Mouse (Mus musculus) hindbrain, embryonic 12.5 days (tissue): ENCODE measurements around the gene Mcur1. TPM values are rescaled to one million over a fixed set of nuclear protein-coding genes. Genes with fewer than 3 reads are reported as not detected.

ENCODE experiments used
- ATAC-seq: fragments of 200-750 bp; cut with Nextera tagmentation; 2 replicates; pipeline ENCODE4 v1.8.0; 2017; ENCODE audit warnings: moderate TSS enrichment; ENCODE audit not compliant: low FRiP score
- H3K27ac ChIP-seq: fragments of 300-500 bp; sonication (generic); 2 replicates; pipeline ENCODE4 v1.5.1; 2016; ENCODE audit warnings: mild to moderate bottlenecking
- H3K27me3 ChIP-seq: fragments of 300-500 bp; sonication (generic); 2 replicates; pipeline ENCODE4 v1.6.1; 2016; ENCODE audit warnings: mild to moderate bottlenecking
- H3K36me3 ChIP-seq: fragments of 300-500 bp; sonication (generic); 2 replicates; pipeline ENCODE4 v1.6.1; 2016; ENCODE audit warnings: mild to moderate bottlenecking
- H3K4me1 ChIP-seq: fragments of 300-500 bp; sonication (generic); 2 replicates; pipeline ENCODE4 v1.6.1; 2016
- H3K4me2 ChIP-seq: fragments of 300-500 bp; sonication (generic); replicated peaks from 2 replicates; pipeline ENCODE4 v1.6.1; 2016; ENCODE audit warnings: mild to moderate bottlenecking
- H3K4me3 ChIP-seq: fragments of 300-500 bp; sonication (generic); 2 replicates; pipeline ENCODE4 v1.5.1; 2016; ENCODE audit warnings: mild to moderate bottlenecking
- H3K9ac ChIP-seq: fragments of 300-500 bp; sonication (generic); 2 replicates; pipeline ENCODE4 v1.6.1; 2016; ENCODE audit warnings: mild to moderate bottlenecking, moderate library complexity
- H3K9me3 ChIP-seq: fragments of 300-500 bp; sonication (generic); replicated peaks from 2 replicates; pipeline ENCODE4 v1.6.1; 2016; ENCODE audit warnings: mild to moderate bottlenecking
- WGBS: fragments of 180-500 bp; shearing (Covaris S2); methylation state at CpG from one replicate; pipeline ENCODE4 v1.1.7; 2016; 5-methylcytosine and 5-hydroxymethylcytosine counted together
- polyA plus RNA-seq: library from polyadenylated mRNA; unstranded; fragments of >200 nt; fragmentation: Nextera tagmentation; extraction: Ambion mirVana; gene quantifications from 2 replicates; pipeline ENCODE4 v1.2.1, GENCODE M21; 2016

Gene Mcur1
- polyA plus RNA-seq, 1 experiment from 2014 or later = 12.4 TPM

GRCm38 (mm10) chr13:43582961-43583360 is 23.0 kb upstream of the Mcur1 start:
- Histone ChIP-seq H3K4me1 (0 out of 2 replicates have a peak, but pooled peaks cover 3% of the 10 kb centered on the region), H3K4me2 (peak overlapping the region; percentile 36), H3K4me3 (no peak overlapping the region), H3K27ac (no peak overlapping the region), H3K27me3 (no peaks in the 10 kb centered on the region), H3K9ac (no peak overlapping the region), H3K9me3 (no peaks in the 10 kb centered on the region), H3K36me3 (no peaks in the 10 kb centered on the region)
- 45% methylated on average over 16 of the region's 16 CpGs for WGBS
- ATAC-seq = no peak

- no peaks in the 10 kb centered on the region for H3K27me3 ChIP-seq
- H3K4me3 ChIP-seq = no peak overlapping the region
- ATAC-seq = no peak
- H3K9ac ChIP-seq = no peak overlapping the region
- no peaks in the 10 kb centered on the region for H3K9me3 ChIP-seq
- H3K4me1 ChIP-seq = 0 out of 2 replicates have a peak, but pooled peaks cover 3% of the 10 kb centered on the region
- 94% methylated on average over 5 of the region's 5 CpGs for WGBS
- no peak overlapping the region for H3K4me2 ChIP-seq
- no peaks in the 10 kb centered on the region for H3K36me3 ChIP-seq
- no peak overlapping the region for H3K27ac ChIP-seq
Measured at GRCm38 (mm10) chr13:43580661-43581060, 20.7 kb upstream of the Mcur1 start.

- H3K4me2 ChIP-seq = no peak overlapping the region
- H3K27ac ChIP-seq = no peak overlapping the region
- WGBS = 28% methylated on average over 18 of the region's 18 CpGs
- 0 out of 2 replicates have a peak, but pooled peaks cover 3% of the 10 kb centered on the region for H3K4me1 ChIP-seq
- no peak overlapping the region for H3K9ac ChIP-seq
- H3K36me3 ChIP-seq = no peaks in the 10 kb centered on the region
- no peaks in the 10 kb centered on the region for H3K27me3 ChIP-seq
- no peak for ATAC-seq
- no peak overlapping the region for H3K4me3 ChIP-seq
- H3K9me3 ChIP-seq = no peaks in the 10 kb centered on the region
Measured at GRCm38 (mm10) chr13:43579740-43580139, 19.7 kb upstream of the Mcur1 start.

- H3K4me2 ChIP-seq = no peak overlapping the region
- H3K4me3 ChIP-seq = no peak overlapping the region
- no peak for ATAC-seq
- 86% methylated on average over 12 of the region's 12 CpGs for WGBS
- no peaks in the 10 kb centered on the region for H3K9me3 ChIP-seq
- H3K4me1 ChIP-seq = no peaks in the 10 kb centered on the region
- no peak overlapping the region for H3K27ac ChIP-seq
- H3K27me3 ChIP-seq = no peaks in the 10 kb centered on the region
- no peaks in the 10 kb centered on the region for H3K36me3 ChIP-seq
- no peak overlapping the region for H3K9ac ChIP-seq
Measured at GRCm38 (mm10) chr13:43577766-43578165, 17.8 kb upstream of the Mcur1 start.

- no peak overlapping the region for H3K27ac ChIP-seq
- no peak overlapping the region for H3K4me2 ChIP-seq
- no peaks in the 10 kb centered on the region for H3K9me3 ChIP-seq
- 67% methylated on average over 5 of the region's 5 CpGs for WGBS
- no peaks in the 10 kb centered on the region for H3K36me3 ChIP-seq
- no peak overlapping the region for H3K9ac ChIP-seq
- no peak overlapping the region for H3K4me3 ChIP-seq
- no peaks in the 10 kb centered on the region for H3K27me3 ChIP-seq
- no peak for ATAC-seq
- H3K4me1 ChIP-seq = no peaks in the 10 kb centered on the region
Measured at GRCm38 (mm10) chr13:43577254-43577653, 17.3 kb upstream of the Mcur1 start.

- Histone ChIP-seq H3K4me2 (no peak overlapping the region), H3K9me3 (peaks cover 9% of the 10 kb centered on the region; the same call in 1 of the 2 replicates), H3K4me1 (no peaks in the 10 kb centered on the region), H3K27ac (no peak overlapping the region), H3K9ac (no peak overlapping the region), H3K4me3 (no peak overlapping the region), H3K27me3 (no peaks in the 10 kb centered on the region), H3K36me3 (no peaks in the 10 kb centered on the region)
- ATAC-seq = no peak
- 92% methylated on average over 5 of the region's 5 CpGs for WGBS
Measured at GRCm38 (mm10) chr13:43575431-43575830, 15.4 kb upstream of the Mcur1 start.

- no peak for ATAC-seq
- no peak overlapping the region for H3K4me2 ChIP-seq
Measured at GRCm38 (mm10) chr13:43573979-43574378, 14.0 kb upstream of the Mcur1 start.

GRCm38 (mm10) chr13:43567141-43567891 is 7.3 kb upstream of the Mcur1 start:
- Histone ChIP-seq H3K27me3 (no peaks in the 10 kb centered on the region), H3K27ac (no peak overlapping the region), H3K4me2 (no peak overlapping the region), H3K4me3 (no peak overlapping the region), H3K9ac (no peak overlapping the region), H3K36me3 (no peaks in the 10 kb centered on the region), H3K4me1 (no peaks in the 10 kb centered on the region), H3K9me3 (peaks cover 9% of the 10 kb centered on the region; the same call in 1 of the 2 replicates)
- 67% methylated on average over 25 of the region's 25 CpGs for WGBS
- ATAC-seq = no peak

More at GRCm38 (mm10) chr13:43573979-43574378, 14.0 kb upstream of the Mcur1 start:
- no peak overlapping the region for H3K4me3 ChIP-seq
- WGBS = 76% methylated on average over 2 of the region's 2 CpGs
- no peaks in the 10 kb centered on the region for H3K4me1 ChIP-seq
- no peaks in the 10 kb centered on the region for H3K27me3 ChIP-seq
- no peak overlapping the region for H3K9ac ChIP-seq
- no peak overlapping the region for H3K27ac ChIP-seq
- no peaks in the 10 kb centered on the region for H3K36me3 ChIP-seq
- H3K9me3 ChIP-seq = peaks cover 9% of the 10 kb centered on the region; the same call in 1 of the 2 replicates

- H3K27me3 ChIP-seq = no peaks in the 10 kb centered on the region
- peaks cover 8% of the 10 kb centered on the region; the same call in 1 of the 2 replicates for H3K9me3 ChIP-seq
- H3K4me2 ChIP-seq = no peak overlapping the region
- no peak overlapping the region for H3K27ac ChIP-seq
- H3K4me3 ChIP-seq = no peak overlapping the region
- H3K9ac ChIP-seq = no peak overlapping the region
- H3K4me1 ChIP-seq = peaks cover 2% of the 10 kb centered on the region
- 92% methylated on average over 8 of the region's 8 CpGs for WGBS
- no peaks in the 10 kb centered on the region for H3K36me3 ChIP-seq
- no peak for ATAC-seq
Measured at GRCm38 (mm10) chr13:43566184-43566583, 6.2 kb upstream of the Mcur1 start.

GRCm38 (mm10) chr13:43565346-43565745 is 5.4 kb upstream of the Mcur1 start:
- Histone ChIP-seq H3K9me3 (no peaks in the 10 kb centered on the region), H3K36me3 (no peaks in the 10 kb centered on the region), H3K27ac (no peak overlapping the region), H3K4me2 (no peak overlapping the region), H3K4me1 (peaks cover 8% of the 10 kb centered on the region), H3K9ac (no peak overlapping the region), H3K27me3 (no peaks in the 10 kb centered on the region), H3K4me3 (no peak overlapping the region)
- ATAC-seq = no peak
- 21% methylated on average over 9 of the region's 9 CpGs for WGBS

GRCm38 (mm10) chr13:43564733-43565132 is 4.7 kb upstream of the Mcur1 start:
- Histone ChIP-seq H3K4me2 (no peak overlapping the region), H3K9me3 (no peaks in the 10 kb centered on the region), H3K4me3 (no peak overlapping the region), H3K9ac (no peak overlapping the region), H3K4me1 (peaks cover 8% of the 10 kb centered on the region), H3K27me3 (no peaks in the 10 kb centered on the region), H3K27ac (no peak overlapping the region), H3K36me3 (no peaks in the 10 kb centered on the region)
- no peak for ATAC-seq
- WGBS = 89% methylated on average over 5 of the region's 5 CpGs

- no peak overlapping the region for H3K4me2 ChIP-seq
- no peak overlapping the region for H3K27ac ChIP-seq
- H3K4me3 ChIP-seq = no peak overlapping the region
- no peaks in the 10 kb centered on the region for H3K27me3 ChIP-seq
- H3K4me1 ChIP-seq = peaks cover 19% of the 10 kb centered on the region
- no peaks in the 10 kb centered on the region for H3K9me3 ChIP-seq
- no peak overlapping the region for H3K9ac ChIP-seq
- 88% methylated on average over 5 of the region's 5 CpGs for WGBS
- no peak for ATAC-seq
- H3K36me3 ChIP-seq = no peaks in the 10 kb centered on the region
Measured at GRCm38 (mm10) chr13:43562726-43563125, 2.7 kb upstream of the Mcur1 start.
